Mouse (Mus musculus) megakaryocyte, embryonic 14.5 days (primary cell): Measurements from ENCODE around the gene Cbarp. TPM values are rescaled to one million over a fixed set of nuclear protein-coding genes. Genes with fewer than 3 reads are reported as not detected.

Source experiments
- H3K27me3 ChIP-seq: replicated peaks from 2 replicates; pipeline ENCODE3; 2012; ENCODE audit warnings: inconsistent platforms
- H3K36me3 ChIP-seq: replicated peaks from 2 replicates; pipeline ENCODE3; 2012; ENCODE audit warnings: low read length, inconsistent platforms, mixed read lengths
- H3K4me1 ChIP-seq: 2 replicates; pipeline ENCODE4 v1.6.1; 2012; ENCODE audit warnings: inconsistent platforms
- H3K4me3 ChIP-seq: replicated peaks from 2 replicates; pipeline ENCODE3; 2012; ENCODE audit warnings: moderate library complexity, mild to moderate bottlenecking, inconsistent platforms
- H3K9me3 ChIP-seq: 2 replicates; pipeline ENCODE4 v1.6.1; 2012; ENCODE audit warnings: inconsistent platforms
- FLI1 ChIP-seq: IDR thresholded peaks from 2 replicates; pipeline ENCODE4 v1.6.1; 2012; ENCODE audit warnings: low read length, inconsistent platforms, mixed read lengths
- GATA1 ChIP-seq: IDR thresholded peaks from 3 replicates; pipeline ENCODE4 v1.6.1; 2012; ENCODE audit warnings: mixed read lengths, low read length, inconsistent platforms, borderline replicate concordance
- polyA plus RNA-seq: library from polyadenylated mRNA; stranded (reverse); fragments of >175 nt; gene quantifications from 2 replicates; pipeline ENCODE4 v1.2.3, GENCODE M21; 2012; ENCODE audit warnings: low replicate concordance; ENCODE audit not compliant: insufficient read depth

Cbarp gene
- polyA plus RNA-seq, 1 experiment: 4.8 TPM

GRCm38 (mm10) chr10:80138553-80139438 lies 1.8 kb downstream of the Cbarp start, which contains the start of gene Atp5d:
TSS of gene Atp5d (plus strand) at chr10:80138632.
- Histone ChIP-seq H3K4me1 (peaks cover 66% of the 10 kb centered on the region), H3K36me3 (peaks cover 36% of the 10 kb centered on the region), H3K27me3 (peaks cover 10% of the 10 kb centered on the region), H3K9me3 (no peaks in the 10 kb centered on the region), H3K4me3 (peak within 1 kb of the TSS; percentile 95)
- TF ChIP-seq GATA1 (no peak), FLI1 (no peak)

- peak overlapping the region; percentile 95 for H3K4me3 ChIP-seq
- no peak for TF ChIP-seq FLI1
- TF ChIP-seq GATA1: no peak
- H3K36me3 ChIP-seq: peaks cover 38% of the 10 kb centered on the region
- H3K4me1 ChIP-seq: peaks cover 66% of the 10 kb centered on the region
- H3K27me3 ChIP-seq: peaks cover 10% of the 10 kb centered on the region
- H3K9me3 ChIP-seq: no peaks in the 10 kb centered on the region
Measured at GRCm38 (mm10) chr10:80137626-80138552, 2.7 kb downstream of the Cbarp start.

- H3K36me3 ChIP-seq: peaks cover 43% of the 10 kb centered on the region
- H3K4me3 ChIP-seq: peak overlapping the region; percentile 59
- no peak for TF ChIP-seq GATA1
- no peak for TF ChIP-seq FLI1
- H3K4me1 ChIP-seq: peaks cover 66% of the 10 kb centered on the region
- no peaks in the 10 kb centered on the region for H3K9me3 ChIP-seq
- peaks cover 10% of the 10 kb centered on the region for H3K27me3 ChIP-seq
Measured at GRCm38 (mm10) chr10:80136952-80137625, 3.5 kb downstream of the Cbarp start.

GRCm38 (mm10) chr10:80136179-80136951 lies 4.3 kb downstream of the Cbarp start:
- Histone ChIP-seq H3K27me3 (peaks cover 10% of the 10 kb centered on the region), H3K36me3 (peaks cover 50% of the 10 kb centered on the region), H3K4me1 (peaks cover 73% of the 10 kb centered on the region), H3K9me3 (no peaks in the 10 kb centered on the region), H3K4me3 (no peak overlapping the region)
- TF ChIP-seq GATA1 (no peak), FLI1 (no peak)

GRCm38 (mm10) chr10:80135641-80136040 lies 5.0 kb downstream of the Cbarp start:
- TF ChIP-seq GATA1: no peak
- TF ChIP-seq FLI1: no peak
- peaks cover 10% of the 10 kb centered on the region for H3K27me3 ChIP-seq
- H3K9me3 ChIP-seq: no peaks in the 10 kb centered on the region
- H3K36me3 ChIP-seq: peaks cover 58% of the 10 kb centered on the region
- H3K4me1 ChIP-seq: peaks cover 72% of the 10 kb centered on the region
- no peak overlapping the region for H3K4me3 ChIP-seq

GRCm38 (mm10) chr10:80135161-80135560 lies 5.5 kb downstream of the Cbarp start:
- Histone ChIP-seq H3K4me3 (no peak overlapping the region), H3K4me1 (peaks cover 67% of the 10 kb centered on the region), H3K9me3 (no peaks in the 10 kb centered on the region), H3K36me3 (peaks cover 63% of the 10 kb centered on the region), H3K27me3 (peaks cover 10% of the 10 kb centered on the region)
- TF ChIP-seq GATA1 (no peak), FLI1 (no peak)

GRCm38 (mm10) chr10:80134421-80134820 lies 6.2 kb downstream of the Cbarp start:
- Histone ChIP-seq H3K27me3 (peaks cover 10% of the 10 kb centered on the region), H3K4me1 (peaks cover 67% of the 10 kb centered on the region), H3K9me3 (no peaks in the 10 kb centered on the region), H3K4me3 (no peak overlapping the region), H3K36me3 (peaks cover 70% of the 10 kb centered on the region)
- TF ChIP-seq GATA1: no peak
- TF ChIP-seq FLI1: no peak

- H3K4me1 ChIP-seq: peaks cover 64% of the 10 kb centered on the region
- H3K27me3 ChIP-seq: peaks cover 5% of the 10 kb centered on the region
- no peaks in the 10 kb centered on the region for H3K9me3 ChIP-seq
- no peak overlapping the region for H3K4me3 ChIP-seq
- TF ChIP-seq GATA1 (no peak), FLI1 (no peak)
- peaks cover 81% of the 10 kb centered on the region for H3K36me3 ChIP-seq
Measured at GRCm38 (mm10) chr10:80133226-80133849, 7.3 kb downstream of the Cbarp start.

- no peaks in the 10 kb centered on the region for H3K27me3 ChIP-seq
- peaks cover 64% of the 10 kb centered on the region for H3K4me1 ChIP-seq
- H3K36me3 ChIP-seq: peaks cover 93% of the 10 kb centered on the region
- TF ChIP-seq FLI1 (no peak), GATA1 (no peak)
- peak overlapping the region; percentile 40 for H3K4me3 ChIP-seq
- H3K9me3 ChIP-seq: no peaks in the 10 kb centered on the region
Measured at GRCm38 (mm10) chr10:80131952-80132350, 8.7 kb downstream of the Cbarp start.
